Mouse (Mus musculus): ENCODE measurements around the gene 1500009C09Rik.

The 1500009C09Rik gene

GRCm38 (mm10) chr15:82252097-82252496 is at the start of gene 1500009C09Rik:
Gene 1500009C09Rik (plus strand): TSS chr15:82252397.
- DNase-seq (ENCODE audit: low read depth in 2 of 2, low spot score in 2 of 2): no peak

GRCm38 (mm10) chr15:82203090-82203489 is 49.1 kb upstream of the 1500009C09Rik start:
- DNase-seq (ENCODE audit: low read depth in 2 of 2, low spot score in 2 of 2): no peak

- DNase-seq (ENCODE audit: low read depth in 2 of 2, low spot score in 2 of 2): no peak
These were observed 48.4 kb upstream of the 1500009C09Rik start for GRCm38 (mm10) chr15:82203611-82204351.

- no peak for DNase-seq (ENCODE audit: low read depth in 2 of 2, low spot score in 2 of 2)
These were observed 47.4 kb upstream of the 1500009C09Rik start for GRCm38 (mm10) chr15:82204680-82205371.

- DNase-seq (ENCODE audit: low read depth in 2 of 2, low spot score in 2 of 2): no peak
These were observed 45.7 kb upstream of the 1500009C09Rik start for GRCm38 (mm10) chr15:82206365-82207104.

GRCm38 (mm10) chr15:82207105-82207459 is 45.1 kb upstream of the 1500009C09Rik start:
- no peak for DNase-seq (ENCODE audit: low read depth in 2 of 2, low spot score in 2 of 2)

- DNase-seq (ENCODE audit: low read depth in 2 of 2, low spot score in 2 of 2): no peak
These were observed 44.5 kb upstream of the 1500009C09Rik start for GRCm38 (mm10) chr15:82207504-82208219.

GRCm38 (mm10) chr15:82208307-82208706 is 43.9 kb upstream of the 1500009C09Rik start:
- DNase-seq (ENCODE audit: low read depth in 2 of 2, low spot score in 2 of 2): no peak

GRCm38 (mm10) chr15:82209295-82210050 is 42.7 kb upstream of the 1500009C09Rik start:
- no peak for DNase-seq (ENCODE audit: low read depth in 2 of 2, low spot score in 2 of 2)

- DNase-seq (ENCODE audit: low read depth in 2 of 2, low spot score in 2 of 2): no peak
These were observed 41.4 kb upstream of the 1500009C09Rik start for GRCm38 (mm10) chr15:82210801-82211200.

GRCm38 (mm10) chr15:82211281-82211680 is 40.9 kb upstream of the 1500009C09Rik start:
- no peak for DNase-seq (ENCODE audit: low read depth in 2 of 2, low spot score in 2 of 2)

GRCm38 (mm10) chr15:82211911-82212751 is 40.1 kb upstream of the 1500009C09Rik start:
- DNase-seq (ENCODE audit: low read depth in 2 of 2, low spot score in 2 of 2): no peak

GRCm38 (mm10) chr15:82212752-82213063 is 39.5 kb upstream of the 1500009C09Rik start, which contains the start of gene Shisa8:
Gene Shisa8 (minus strand): TSS chr15:82212815.
- DNase-seq (ENCODE audit: low read depth in 2 of 2, low spot score in 2 of 2): no peak

GRCm38 (mm10) chr15:82213222-82213621 is 39.0 kb upstream of the 1500009C09Rik start:
- no peak for DNase-seq (ENCODE audit: low read depth in 2 of 2, low spot score in 2 of 2)

- DNase-seq (ENCODE audit: low read depth in 2 of 2, low spot score in 2 of 2): no peak
These were observed 36.7 kb upstream of the 1500009C09Rik start for GRCm38 (mm10) chr15:82215332-82216046.

- no peak for DNase-seq (ENCODE audit: low read depth in 2 of 2, low spot score in 2 of 2)
These were observed 35.9 kb upstream of the 1500009C09Rik start for GRCm38 (mm10) chr15:82216142-82216827.

GRCm38 (mm10) chr15:82217039-82217438 is 35.2 kb upstream of the 1500009C09Rik start:
- DNase-seq (ENCODE audit: low read depth in 2 of 2, low spot score in 2 of 2): no peak

- DNase-seq (ENCODE audit: low read depth in 2 of 2, low spot score in 2 of 2): no peak
These were observed 34.2 kb upstream of the 1500009C09Rik start for GRCm38 (mm10) chr15:82217980-82218379.
